Mouse (Mus musculus) C2C12 (cell line): ENCODE results near the gene Hcrtr2. TPM values are rescaled to one million over a fixed set of nuclear protein-coding genes. Genes with fewer than 3 reads are reported as not detected.

Experiments
- H3K27me3 ChIP-seq: one replicate; pipeline ENCODE4 v1.6.1; 2011; ENCODE audit not compliant: control insufficient read depth, insufficient read depth, insufficient read length
- H3K36me3 ChIP-seq: one replicate; pipeline ENCODE4 v1.6.1; 2011; ENCODE audit not compliant: control insufficient read depth, insufficient read depth
- H3K4me3 ChIP-seq: one replicate; pipeline ENCODE4 v1.5.1; 2011; ENCODE audit warnings: mild to moderate bottlenecking, control low read depth; ENCODE audit not compliant: poor library complexity, insufficient read depth, severe bottlenecking
- H3K79me2 ChIP-seq: one replicate; pipeline ENCODE4 v1.6.1; 2011; ENCODE audit not compliant: control insufficient read depth, insufficient read depth
- H3K79me3 ChIP-seq: one replicate; pipeline ENCODE4 v1.6.1; 2011; ENCODE audit warnings: low read depth, control low read depth
- H3ac ChIP-seq: one replicate; pipeline ENCODE3; 2011; ENCODE audit warnings: low read depth; ENCODE audit not compliant: control insufficient read depth, insufficient read length
- CEBPB ChIP-seq: IDR thresholded peaks from one replicate; pipeline ENCODE4 v1.6.1; 2011; ENCODE audit warnings: low read depth, mild to moderate bottlenecking, control low read depth, moderate library complexity
- CTCF ChIP-seq: IDR thresholded peaks from one replicate; pipeline ENCODE4 v1.5.1; 2011; ENCODE audit not compliant: control insufficient read depth, insufficient read depth, insufficient read length
- FOSL1 ChIP-seq: IDR thresholded peaks from one replicate; pipeline ENCODE4 v1.8.0; 2011; ENCODE audit warnings: mild to moderate bottlenecking, low read length; ENCODE audit not compliant: poor library complexity, insufficient read depth, severe bottlenecking
- MAX ChIP-seq: IDR thresholded peaks from one replicate; pipeline ENCODE4 v1.6.1; 2011; ENCODE audit warnings: mild to moderate bottlenecking, control low read depth
- MYOD1 ChIP-seq: IDR thresholded peaks from one replicate; pipeline ENCODE4 v1.6.1; 2011; ENCODE audit warnings: low read depth; ENCODE audit not compliant: control insufficient read depth, insufficient read length
- MYOG ChIP-seq: IDR thresholded peaks from one replicate; pipeline ENCODE4 v1.6.1; 2011; ENCODE audit not compliant: control insufficient read depth, insufficient read length; ENCODE audit errors: extremely low read depth
- USF1 ChIP-seq: IDR thresholded peaks from one replicate; pipeline ENCODE4 v1.6.1; 2011; ENCODE audit warnings: low read depth, mild to moderate bottlenecking, control low read depth, moderate library complexity
- long read RNA-seq, 2 experiments: library from polyadenylated mRNA; unstranded; transcript quantifications; one replicate each; pipeline ENCODE4 v2.0.0; 2019 to 2020
- polyA plus RNA-seq: library from polyadenylated mRNA; unstranded; fragments of >200 nt; fragmentation: generic; extraction: Trizol; gene quantifications from one replicate; pipeline ENCODE4 v1.2.1, GENCODE M21; 2012; ENCODE audit warnings: missing spikeins

Hcrtr2 gene
- polyA plus RNA-seq: not detected
- long read RNA-seq, experiment 1: 0 reads
- long read RNA-seq, experiment 2: 0 reads

DNA sequence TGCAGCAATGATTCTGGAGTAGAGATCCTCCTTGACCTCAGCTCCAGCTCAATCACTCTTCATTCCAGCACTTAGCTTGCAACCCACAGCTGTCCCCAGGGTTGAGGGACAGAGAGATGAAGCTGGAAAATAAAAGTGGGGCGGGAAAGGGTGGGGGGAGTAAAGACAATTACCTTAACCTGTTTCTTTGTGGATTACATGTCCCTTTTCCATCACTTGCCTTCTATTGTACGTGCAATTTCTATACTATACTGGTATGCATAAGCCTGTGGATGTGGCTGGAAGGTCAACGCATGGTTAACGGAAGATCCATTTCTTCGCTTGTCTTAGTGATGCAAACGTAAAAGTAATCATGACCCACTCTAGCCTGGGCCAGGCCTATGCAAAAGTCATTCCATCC lies at the start of gene Hcrtr2:
Gene Hcrtr2, minus strand, starts transcription at position 101 of the 400 bp plus-strand sequence.
- Histone ChIP-seq H3K79me3 (no peaks in the 10 kb centered on the region), H3K79me2 (no peaks in the 10 kb centered on the region), H3K36me3 (no peaks in the 10 kb centered on the region), H3ac (no peak within 1 kb of the TSS), H3K4me3 (no peak within 1 kb of the TSS), H3K27me3 (peaks cover 10% of the 10 kb centered on the region)
- TF ChIP-seq CTCF (no peak), USF1 (no peak), MAX (no peak), MYOG (no peak), FOSL1 (no peak), MYOD1 (no peak), CEBPB (no peak)

DNA sequence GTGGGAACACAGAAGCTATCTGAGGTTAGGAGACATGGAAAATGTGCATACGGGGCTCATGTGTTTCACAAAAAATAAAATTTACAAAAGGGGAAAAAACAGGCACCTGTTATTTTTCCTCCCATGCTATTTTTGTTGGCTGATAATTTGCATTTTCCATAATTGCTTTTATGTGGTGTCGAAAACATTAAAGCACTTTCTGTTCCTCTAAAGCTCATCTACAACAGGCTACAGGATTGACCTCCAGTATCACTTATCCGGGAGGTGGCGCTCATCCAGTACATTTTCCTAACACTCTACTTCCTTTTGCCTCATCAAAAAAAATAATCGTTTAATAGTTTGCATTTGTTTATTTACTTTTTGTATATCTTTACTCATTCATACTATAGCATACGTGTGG lies 41.2 kb upstream of the Hcrtr2 start:
- Histone ChIP-seq H3K79me2 (no peaks in the 10 kb centered on the region), H3K36me3 (no peaks in the 10 kb centered on the region), H3K79me3 (no peaks in the 10 kb centered on the region), H3K27me3 (no peaks in the 10 kb centered on the region), H3ac (no peak overlapping the region), H3K4me3 (no peak overlapping the region)
- TF ChIP-seq USF1 (no peak), MYOG (no peak), MAX (no peak), FOSL1 (no peak), CEBPB (no peak), CTCF (no peak), MYOD1 (no peak)

DNA sequence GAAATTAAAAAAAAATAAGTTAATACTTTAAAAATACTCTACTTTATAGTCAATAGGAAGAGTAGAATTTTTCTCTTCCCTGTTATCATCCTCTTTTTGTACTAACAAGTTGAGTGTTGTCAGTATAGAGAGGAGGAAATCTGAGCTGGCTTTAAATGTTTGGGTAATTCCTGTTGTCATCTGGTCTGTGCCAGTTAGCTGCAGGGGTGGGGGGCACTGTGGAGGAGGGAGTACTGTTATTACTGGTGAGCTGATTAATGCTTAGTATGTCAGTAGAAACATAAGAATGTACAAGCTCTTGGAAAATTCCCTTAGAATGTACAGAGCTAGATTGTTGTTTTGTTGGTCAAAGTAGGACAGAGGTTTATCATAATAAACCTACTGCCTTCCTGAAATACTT lies 36.7 kb upstream of the Hcrtr2 start:
- TF ChIP-seq MYOD1: no peak
- no peak for TF ChIP-seq CTCF
- no peak for TF ChIP-seq CEBPB
- TF ChIP-seq MYOG: no peak
- no peak for TF ChIP-seq USF1
- TF ChIP-seq MAX: no peak
- no peak for TF ChIP-seq FOSL1
- no peaks in the 10 kb centered on the region for H3K79me2 ChIP-seq
- H3K27me3 ChIP-seq: no peaks in the 10 kb centered on the region
- no peaks in the 10 kb centered on the region for H3K79me3 ChIP-seq
- H3K4me3 ChIP-seq: no peak overlapping the region
- H3K36me3 ChIP-seq: no peaks in the 10 kb centered on the region
- no peak overlapping the region for H3ac ChIP-seq

DNA sequence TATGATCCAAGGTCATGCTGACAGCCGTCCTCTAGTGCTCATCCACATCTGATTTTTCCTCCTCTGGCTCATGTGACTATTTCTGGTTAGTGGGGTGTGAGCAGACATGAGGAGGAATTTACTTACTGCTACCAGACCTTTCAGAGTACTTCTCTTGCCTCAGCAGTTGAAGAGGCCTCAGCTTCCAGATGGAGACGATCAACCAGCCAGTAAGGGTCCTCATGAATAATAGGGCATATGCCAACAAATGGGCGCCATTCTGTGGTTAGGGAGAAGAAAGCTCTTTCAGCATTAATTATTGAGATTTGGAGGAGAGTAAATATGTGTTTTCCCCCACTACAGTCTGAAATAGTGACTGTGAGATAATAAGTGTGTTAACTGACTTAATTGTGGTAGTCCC lies 28.7 kb upstream of the Hcrtr2 start:
- Histone ChIP-seq H3ac (no peak overlapping the region), H3K4me3 (no peak overlapping the region), H3K79me3 (no peaks in the 10 kb centered on the region), H3K36me3 (no peaks in the 10 kb centered on the region), H3K79me2 (no peaks in the 10 kb centered on the region), H3K27me3 (no peaks in the 10 kb centered on the region)
- TF ChIP-seq CEBPB: no peak
- TF ChIP-seq USF1: no peak
- TF ChIP-seq MYOG: no peak
- TF ChIP-seq MYOD1: no peak
- TF ChIP-seq CTCF: no peak
- no peak for TF ChIP-seq MAX
- no peak for TF ChIP-seq FOSL1

DNA sequence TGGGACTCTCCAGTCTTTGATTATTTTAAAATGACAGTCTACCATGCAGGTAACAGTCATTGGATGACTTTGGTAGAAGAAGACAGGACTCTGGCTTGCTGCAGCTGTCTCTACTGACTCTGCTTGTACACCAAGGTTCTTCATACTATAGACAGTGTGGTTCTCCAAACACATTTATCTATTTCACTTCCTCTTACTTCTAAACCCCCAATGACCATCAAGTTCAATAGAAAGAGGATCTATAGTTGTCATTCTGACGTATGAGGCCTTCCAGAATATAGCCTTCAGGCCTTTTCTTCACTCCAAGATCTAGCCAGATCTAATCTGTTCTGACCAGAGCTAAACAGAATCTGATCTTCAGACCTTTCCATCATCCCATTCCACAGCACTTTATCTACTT lies 23.6 kb upstream of the Hcrtr2 start:
- Histone ChIP-seq H3K79me3 (no peaks in the 10 kb centered on the region), H3K79me2 (no peaks in the 10 kb centered on the region), H3K36me3 (no peaks in the 10 kb centered on the region), H3ac (no peak overlapping the region), H3K27me3 (no peaks in the 10 kb centered on the region), H3K4me3 (no peak overlapping the region)
- no peak for TF ChIP-seq FOSL1
- TF ChIP-seq MAX: no peak
- no peak for TF ChIP-seq USF1
- no peak for TF ChIP-seq CTCF
- TF ChIP-seq CEBPB: no peak
- no peak for TF ChIP-seq MYOD1
- TF ChIP-seq MYOG: no peak

DNA sequence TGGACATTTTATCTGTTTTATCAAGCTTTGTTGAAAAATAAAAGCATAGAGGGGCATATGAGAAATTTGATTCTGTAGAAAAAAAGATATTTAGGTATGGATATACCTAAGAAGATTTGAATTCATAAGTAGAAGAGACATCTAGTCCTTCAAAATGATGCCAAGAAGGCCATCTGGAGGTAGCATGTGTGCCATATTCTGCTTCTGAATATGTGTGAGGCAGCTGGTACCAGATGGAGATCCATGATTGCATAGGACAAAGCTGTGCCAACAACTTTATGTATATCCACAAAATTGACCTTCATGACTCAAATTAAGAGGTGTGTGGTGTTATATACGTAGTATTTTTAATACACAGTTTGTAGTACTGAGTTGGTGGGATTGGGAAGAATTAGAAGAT lies 7.4 kb upstream of the Hcrtr2 start:
- no peaks in the 10 kb centered on the region for H3K79me2 ChIP-seq
- no peak overlapping the region for H3K4me3 ChIP-seq
- H3K36me3 ChIP-seq: no peaks in the 10 kb centered on the region
- no peaks in the 10 kb centered on the region for H3K27me3 ChIP-seq
- TF ChIP-seq USF1 (no peak), MYOG (no peak), CEBPB (no peak), MYOD1 (no peak), CTCF (no peak), MAX (no peak), FOSL1 (no peak)
- H3ac ChIP-seq: no peak overlapping the region
- no peaks in the 10 kb centered on the region for H3K79me3 ChIP-seq
